Mouse (Mus musculus): Measurements from ENCODE around the gene Nkiras1.

- TF ChIP-seq CTCF (IDR thresholded peaks at IDR 0.05; ENCODE audit: insufficient read depth, low read length) = no peak
- TF ChIP-seq POLR2A (IDR thresholded peaks at IDR 0.05; ENCODE audit: borderline replicate concordance, extremely low read depth, low read depth, low read length) = no peak
Measured at GRCm38 (mm10) chr14:18302750-18303149, 31.8 kb downstream of the Nkiras1 start.

Measured in lung, adult 2 months (tissue).